Mouse (Mus musculus): Measurements from ENCODE around the gene Abcb11. TPM values are rescaled to one million over a fixed set of nuclear protein-coding genes. Genes with fewer than 3 reads are reported as not detected.

Abcb11 gene
- polyA plus RNA-seq (2014; fragmentation: Nextera tagmentation; extraction: Ambion mirVana): not detected in 2 replicates

DNA sequence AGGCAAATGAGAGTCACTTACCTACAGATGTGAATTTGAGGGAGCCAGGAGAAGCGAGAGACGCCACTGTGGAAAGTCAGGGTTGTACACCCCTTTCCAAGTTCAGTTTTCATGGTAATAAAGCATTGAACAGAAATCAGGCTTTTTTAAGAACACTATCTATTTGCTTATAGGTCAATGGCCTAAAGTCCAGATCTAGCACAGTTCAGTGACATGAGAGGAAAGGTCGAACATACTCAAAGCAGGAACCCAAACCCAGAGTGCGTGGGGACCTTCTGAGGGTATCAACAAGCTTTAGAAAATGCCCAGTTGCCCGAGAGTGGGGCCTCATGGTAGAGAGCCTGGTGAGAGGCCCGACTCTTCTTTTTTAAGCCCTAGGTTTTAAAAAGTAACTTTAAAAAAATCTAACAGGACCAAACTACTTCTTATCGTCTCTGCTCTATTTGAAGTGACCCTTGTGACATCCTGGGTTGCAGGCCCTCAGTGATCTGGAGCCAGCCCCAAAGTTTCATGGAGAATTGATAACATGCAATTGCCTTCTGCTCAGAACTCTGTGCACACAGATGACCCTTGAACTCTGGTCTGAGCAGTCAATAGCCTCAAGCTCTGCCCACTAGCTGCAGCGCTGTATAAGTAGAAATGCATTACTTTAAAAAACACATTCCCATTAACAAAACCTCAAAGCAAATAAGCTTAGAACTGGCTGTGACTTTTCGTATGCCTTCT lies at the start of gene Abcb11:
Abcb11 (minus strand) TSS at position 121 of the 726 bp plus-strand sequence.
- Histone ChIP-seq H3K4me2 (ENCODE audit: low read depth, low read length) (no peak within 1 kb of the TSS), H3K4me3 (ENCODE audit: low read depth, low read length) (no peak within 1 kb of the TSS), H3K9ac (replicated peaks; ENCODE audit: low read depth, low read length) (no peak within 1 kb of the TSS), H3K27me3 (ENCODE audit: control insufficient read depth, insufficient read depth, low read length) (no peaks in the 10 kb centered on the region), H3K27ac (ENCODE audit: low read depth, low read length) (no peak within 1 kb of the TSS), H3K36me3 (ENCODE audit: control insufficient read depth, insufficient read depth, low read length) (no peaks in the 10 kb centered on the region), H3K9me3 (ENCODE audit: control insufficient read depth, low read length) (no peaks in the 10 kb centered on the region), H3K4me1 (ENCODE audit: control insufficient read depth, insufficient read depth, low read length) (no peaks in the 10 kb centered on the region)
- WGBS: 91% methylated on average over 9 of the region's 9 CpGs
- ATAC-seq (ENCODE audit: low read depth): no peak

- Histone ChIP-seq H3K4me2 (ENCODE audit: low read depth, low read length) (no peak overlapping the region), H3K9ac (replicated peaks; ENCODE audit: low read depth, low read length) (no peak overlapping the region), H3K27me3 (ENCODE audit: control insufficient read depth, insufficient read depth, low read length) (no peaks in the 10 kb centered on the region), H3K36me3 (ENCODE audit: control insufficient read depth, insufficient read depth, low read length) (no peaks in the 10 kb centered on the region), H3K4me3 (ENCODE audit: low read depth, low read length) (no peak overlapping the region), H3K9me3 (ENCODE audit: control insufficient read depth, low read length) (no peaks in the 10 kb centered on the region), H3K4me1 (ENCODE audit: control insufficient read depth, insufficient read depth, low read length) (no peaks in the 10 kb centered on the region), H3K27ac (ENCODE audit: low read depth, low read length) (no peak overlapping the region)
- no peak for ATAC-seq (ENCODE audit: low read depth)
- WGBS: 93% methylated on average over 3 of the region's 3 CpGs
These were observed 43.9 kb upstream of the Abcb11 start for GRCm38 (mm10) chr2:69386118-69386871.

GRCm38 (mm10) chr2:69382838-69383237 lies 40.4 kb upstream of the Abcb11 start:
- no peaks in the 10 kb centered on the region for H3K27me3 ChIP-seq (ENCODE audit: control insufficient read depth, insufficient read depth, low read length)
- ATAC-seq (ENCODE audit: low read depth): no peak
- H3K4me1 ChIP-seq (ENCODE audit: control insufficient read depth, insufficient read depth, low read length): no peaks in the 10 kb centered on the region
- no peaks in the 10 kb centered on the region for H3K9me3 ChIP-seq (ENCODE audit: control insufficient read depth, low read length)
- H3K27ac ChIP-seq (ENCODE audit: low read depth, low read length): no peak overlapping the region
- no peak overlapping the region for H3K9ac ChIP-seq (replicated peaks; ENCODE audit: low read depth, low read length)
- H3K4me3 ChIP-seq (ENCODE audit: low read depth, low read length): no peak overlapping the region
- 90% methylated on average over 5 of the region's 5 CpGs for WGBS
- no peaks in the 10 kb centered on the region for H3K36me3 ChIP-seq (ENCODE audit: control insufficient read depth, insufficient read depth, low read length)
- no peak overlapping the region for H3K4me2 ChIP-seq (ENCODE audit: low read depth, low read length)

DNA sequence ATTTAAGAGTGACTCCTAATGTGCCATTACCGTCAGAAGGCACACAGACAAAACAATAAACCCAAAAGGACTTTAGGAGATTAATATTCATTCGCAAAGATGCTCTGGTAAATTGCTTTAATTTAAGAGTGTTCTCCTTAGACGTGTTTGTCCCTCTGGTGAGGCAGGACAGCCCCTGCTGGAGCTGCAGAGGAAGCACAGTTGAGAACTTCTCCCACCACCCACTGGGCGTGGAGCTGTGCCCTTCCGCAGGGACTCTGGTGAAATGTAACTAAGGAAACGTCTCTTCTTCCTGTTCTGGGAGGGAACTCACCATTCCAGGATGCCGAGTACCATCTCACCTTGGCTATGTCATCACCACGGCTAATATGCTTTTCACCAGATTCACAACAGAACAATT lies 39.3 kb upstream of the Abcb11 start:
- Histone ChIP-seq H3K27ac (ENCODE audit: low read depth, low read length) (no peak overlapping the region), H3K9me3 (ENCODE audit: control insufficient read depth, low read length) (no peaks in the 10 kb centered on the region)
- ATAC-seq (ENCODE audit: low read depth): no peak

GRCm38 (mm10) chr2:69380281-69380680 lies 37.9 kb upstream of the Abcb11 start, which contains the start of gene Dhrs9:
Dhrs9 (plus strand) TSS chr2:69380445.
- Histone ChIP-seq H3K4me2 (ENCODE audit: low read depth, low read length) (no peak within 1 kb of the TSS), H3K4me1 (ENCODE audit: control insufficient read depth, insufficient read depth, low read length) (no peaks in the 10 kb centered on the region), H3K9me3 (ENCODE audit: control insufficient read depth, low read length) (no peaks in the 10 kb centered on the region), H3K27me3 (ENCODE audit: control insufficient read depth, insufficient read depth, low read length) (no peaks in the 10 kb centered on the region), H3K9ac (replicated peaks; ENCODE audit: low read depth, low read length) (no peak within 1 kb of the TSS), H3K4me3 (ENCODE audit: low read depth, low read length) (no peak within 1 kb of the TSS), H3K27ac (ENCODE audit: low read depth, low read length) (no peak within 1 kb of the TSS), H3K36me3 (ENCODE audit: control insufficient read depth, insufficient read depth, low read length) (no peaks in the 10 kb centered on the region)
- no peak for ATAC-seq (ENCODE audit: low read depth)
- 84% methylated on average over 13 of the region's 13 CpGs for WGBS

More for the DNA sequence above, 39.3 kb upstream of the Abcb11 start:
- H3K4me3 ChIP-seq (ENCODE audit: low read depth, low read length): no peak overlapping the region
- no peaks in the 10 kb centered on the region for H3K36me3 ChIP-seq (ENCODE audit: control insufficient read depth, insufficient read depth, low read length)
- H3K27me3 ChIP-seq (ENCODE audit: control insufficient read depth, insufficient read depth, low read length): no peaks in the 10 kb centered on the region
- H3K4me2 ChIP-seq (ENCODE audit: low read depth, low read length): no peak overlapping the region
- WGBS: 49% methylated on average over 8 of the region's 8 CpGs
- H3K4me1 ChIP-seq (ENCODE audit: control insufficient read depth, insufficient read depth, low read length): no peaks in the 10 kb centered on the region
- H3K9ac ChIP-seq (replicated peaks; ENCODE audit: low read depth, low read length): no peak overlapping the region

DNA sequence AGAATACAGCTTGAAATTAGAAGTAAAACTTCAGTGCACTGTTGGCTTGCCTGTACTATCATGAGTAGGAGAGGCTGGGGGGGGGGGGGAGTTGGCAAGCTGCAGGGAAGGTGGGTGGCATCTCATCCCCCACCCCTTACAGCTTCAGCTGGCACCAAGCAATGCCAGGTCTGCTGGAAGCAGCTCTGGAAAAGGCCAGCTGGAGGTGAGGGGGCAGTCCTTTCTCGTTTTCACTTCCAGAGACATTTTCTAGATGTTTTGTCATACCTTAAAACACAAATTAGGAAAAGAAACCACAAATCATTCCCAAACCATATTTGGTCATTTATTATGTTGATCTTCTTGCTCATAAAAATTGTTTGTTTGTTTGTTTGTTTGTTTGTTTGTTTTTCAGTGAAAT lies 37.4 kb upstream of the Abcb11 start:
- H3K4me3 ChIP-seq (ENCODE audit: low read depth, low read length): no peak overlapping the region
- H3K9me3 ChIP-seq (ENCODE audit: control insufficient read depth, low read length): no peaks in the 10 kb centered on the region
- no peaks in the 10 kb centered on the region for H3K27me3 ChIP-seq (ENCODE audit: control insufficient read depth, insufficient read depth, low read length)
- no peaks in the 10 kb centered on the region for H3K36me3 ChIP-seq (ENCODE audit: control insufficient read depth, insufficient read depth, low read length)
- no peak overlapping the region for H3K27ac ChIP-seq (ENCODE audit: low read depth, low read length)
- 74% methylated on average over 1 of the region's 1 CpGs for whole genome bisulfite sequencing
- no peak for ATAC-seq (ENCODE audit: low read depth)
- no peaks in the 10 kb centered on the region for H3K4me1 ChIP-seq (ENCODE audit: control insufficient read depth, insufficient read depth, low read length)
- H3K9ac ChIP-seq (replicated peaks; ENCODE audit: low read depth, low read length): no peak overlapping the region
- H3K4me2 ChIP-seq (ENCODE audit: low read depth, low read length): no peak overlapping the region

- no peak overlapping the region for H3K4me3 ChIP-seq (ENCODE audit: low read depth, low read length)
- no peaks in the 10 kb centered on the region for H3K9me3 ChIP-seq (ENCODE audit: control insufficient read depth, low read length)
- no peak for ATAC-seq (ENCODE audit: low read depth)
- 95% methylated on average over 2 of the region's 2 CpGs for WGBS
- no peaks in the 10 kb centered on the region for H3K4me1 ChIP-seq (ENCODE audit: control insufficient read depth, insufficient read depth, low read length)
- no peak overlapping the region for H3K27ac ChIP-seq (ENCODE audit: low read depth, low read length)
- H3K27me3 ChIP-seq (ENCODE audit: control insufficient read depth, insufficient read depth, low read length): no peaks in the 10 kb centered on the region
- no peak overlapping the region for H3K4me2 ChIP-seq (ENCODE audit: low read depth, low read length)
- no peak overlapping the region for H3K9ac ChIP-seq (replicated peaks; ENCODE audit: low read depth, low read length)
- no peaks in the 10 kb centered on the region for H3K36me3 ChIP-seq (ENCODE audit: control insufficient read depth, insufficient read depth, low read length)
These were observed 34.4 kb upstream of the Abcb11 start for GRCm38 (mm10) chr2:69376780-69377179.

DNA sequence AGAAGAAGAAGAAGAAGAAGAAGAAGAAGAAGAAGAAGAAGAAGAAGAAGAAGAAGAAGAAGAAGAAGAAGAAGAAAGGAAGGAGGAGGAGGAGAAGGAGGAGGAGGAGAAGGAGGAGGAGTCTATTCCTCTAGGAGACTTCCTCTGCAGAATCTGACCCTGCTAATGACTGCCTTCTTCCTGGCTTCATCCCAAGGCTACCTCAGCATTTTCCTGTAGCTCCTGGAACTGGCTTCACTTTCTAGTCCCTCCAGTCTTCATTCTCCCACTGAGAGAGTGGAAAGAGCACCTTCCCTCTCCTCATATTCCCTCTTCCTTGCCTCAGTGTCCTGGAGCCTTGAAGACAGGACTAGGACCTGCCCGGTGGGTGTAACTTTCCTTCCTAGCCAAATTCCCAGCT lies 22.9 kb upstream of the Abcb11 start:
- Histone ChIP-seq H3K4me1 (ENCODE audit: control insufficient read depth, insufficient read depth, low read length) (no peaks in the 10 kb centered on the region), H3K9me3 (ENCODE audit: control insufficient read depth, low read length) (no peaks in the 10 kb centered on the region), H3K4me2 (ENCODE audit: low read depth, low read length) (no peak overlapping the region), H3K9ac (replicated peaks; ENCODE audit: low read depth, low read length) (no peak overlapping the region), H3K27ac (ENCODE audit: low read depth, low read length) (no peak overlapping the region), H3K4me3 (ENCODE audit: low read depth, low read length) (no peak overlapping the region), H3K36me3 (ENCODE audit: control insufficient read depth, insufficient read depth, low read length) (no peaks in the 10 kb centered on the region), H3K27me3 (ENCODE audit: control insufficient read depth, insufficient read depth, low read length) (no peaks in the 10 kb centered on the region)
- 94% methylated on average over 1 of the region's 1 CpGs for WGBS
- ATAC-seq (ENCODE audit: low read depth): no peak

- Histone ChIP-seq H3K4me1 (ENCODE audit: control insufficient read depth, insufficient read depth, low read length) (no peaks in the 10 kb centered on the region), H3K9me3 (ENCODE audit: control insufficient read depth, low read length) (no peaks in the 10 kb centered on the region), H3K27me3 (ENCODE audit: control insufficient read depth, insufficient read depth, low read length) (no peaks in the 10 kb centered on the region), H3K4me2 (ENCODE audit: low read depth, low read length) (no peak overlapping the region), H3K27ac (ENCODE audit: low read depth, low read length) (no peak overlapping the region), H3K4me3 (ENCODE audit: low read depth, low read length) (no peak overlapping the region), H3K36me3 (ENCODE audit: control insufficient read depth, insufficient read depth, low read length) (no peaks in the 10 kb centered on the region), H3K9ac (replicated peaks; ENCODE audit: low read depth, low read length) (no peak overlapping the region)
- WGBS: 88% methylated on average over 2 of the region's 2 CpGs
- ATAC-seq (ENCODE audit: low read depth): no peak
These were observed 22.4 kb upstream of the Abcb11 start for GRCm38 (mm10) chr2:69364831-69365230.
